Mouse (Mus musculus): ENCODE results near the gene Pcca. TPM values are rescaled to one million over a fixed set of nuclear protein-coding genes. Genes with fewer than 3 reads are reported as not detected.

Pcca gene
- polyA plus RNA-seq, 1 experiment from 2014 or later: 29.7 TPM

DNA sequence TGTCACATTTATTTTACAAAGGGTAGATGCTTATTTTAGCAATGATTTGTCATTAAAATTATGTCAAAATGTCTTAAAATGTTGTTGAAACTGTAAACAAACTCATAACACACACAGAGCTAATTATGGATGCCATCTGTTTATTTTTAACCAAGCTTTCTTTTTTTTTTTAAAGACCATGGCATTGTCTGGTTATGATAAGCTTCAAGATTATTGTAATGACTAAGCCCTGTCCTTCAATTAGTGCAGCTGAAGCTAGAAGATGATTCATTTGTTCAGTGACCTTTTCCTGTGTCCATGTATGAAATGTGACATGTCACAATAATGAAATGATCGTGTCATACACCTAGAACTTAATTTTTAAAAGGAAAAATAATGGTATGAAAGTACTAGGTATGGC lies 149.5 kb downstream of the Pcca start:
- H3K27me3 ChIP-seq: no peaks in the 10 kb centered on the region
- no peak overlapping the region for H3K4me3 ChIP-seq
- H3K4me1 ChIP-seq (replicated peaks): peaks cover 19% of the 10 kb centered on the region
- 81% methylated on average over 1 of the region's 1 CpGs for WGBS
- no peak overlapping the region for H3K4me2 ChIP-seq
- H3K9ac ChIP-seq: no peak overlapping the region
- H3K27ac ChIP-seq: no peak overlapping the region
- no peaks in the 10 kb centered on the region for H3K36me3 ChIP-seq
- no peak for ATAC-seq (ENCODE audit: low FRiP score)
- H3K9me3 ChIP-seq: no peaks in the 10 kb centered on the region

- peaks cover 19% of the 10 kb centered on the region for H3K4me1 ChIP-seq (replicated peaks)
- peak overlapping the region; percentile 36; the same call in 1 of the 2 replicates for H3K27ac ChIP-seq
- H3K4me3 ChIP-seq: no peak overlapping the region
- no peaks in the 10 kb centered on the region for H3K9me3 ChIP-seq
- WGBS: 66% methylated on average over 4 of the region's 4 CpGs
- H3K9ac ChIP-seq: no peak overlapping the region
- H3K27me3 ChIP-seq: no peaks in the 10 kb centered on the region
- H3K4me2 ChIP-seq: no peak overlapping the region
- no peaks in the 10 kb centered on the region for H3K36me3 ChIP-seq
- peak; percentile 61 for ATAC-seq (ENCODE audit: low FRiP score)
Measured at GRCm38 (mm10) chr14:122684250-122684649, 150.1 kb downstream of the Pcca start.

DNA sequence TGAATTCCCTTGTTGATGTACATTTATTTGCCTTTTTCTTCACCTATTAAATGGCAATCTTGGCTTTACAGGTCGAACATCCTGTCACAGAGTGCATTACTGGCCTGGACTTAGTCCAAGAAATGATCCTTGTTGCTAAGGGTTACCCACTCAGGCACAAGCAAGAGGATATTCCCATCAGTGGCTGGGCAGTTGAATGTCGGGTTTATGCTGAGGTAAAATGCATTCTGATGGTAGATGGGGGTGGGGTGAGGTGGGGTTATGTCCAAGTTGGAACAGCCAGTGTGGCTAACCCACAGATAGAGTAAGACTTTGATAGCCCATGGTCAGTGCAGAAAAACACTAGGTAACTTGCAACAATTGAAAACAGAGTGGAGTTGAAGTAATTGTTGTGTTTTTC lies 150.7 kb downstream of the Pcca start:
- ATAC-seq (ENCODE audit: low FRiP score): peak; percentile 72; the same call in 1 of the 2 replicates
- Histone ChIP-seq H3K9ac (no peak overlapping the region), H3K9me3 (no peaks in the 10 kb centered on the region), H3K27me3 (no peaks in the 10 kb centered on the region), H3K36me3 (no peaks in the 10 kb centered on the region), H3K4me1 (replicated peaks) (peaks cover 22% of the 10 kb centered on the region), H3K4me2 (no peak overlapping the region), H3K4me3 (no peak overlapping the region), H3K27ac (no peak overlapping the region; the same call in 1 of the 2 replicates)
- 45% methylated on average over 2 of the region's 2 CpGs for WGBS

DNA sequence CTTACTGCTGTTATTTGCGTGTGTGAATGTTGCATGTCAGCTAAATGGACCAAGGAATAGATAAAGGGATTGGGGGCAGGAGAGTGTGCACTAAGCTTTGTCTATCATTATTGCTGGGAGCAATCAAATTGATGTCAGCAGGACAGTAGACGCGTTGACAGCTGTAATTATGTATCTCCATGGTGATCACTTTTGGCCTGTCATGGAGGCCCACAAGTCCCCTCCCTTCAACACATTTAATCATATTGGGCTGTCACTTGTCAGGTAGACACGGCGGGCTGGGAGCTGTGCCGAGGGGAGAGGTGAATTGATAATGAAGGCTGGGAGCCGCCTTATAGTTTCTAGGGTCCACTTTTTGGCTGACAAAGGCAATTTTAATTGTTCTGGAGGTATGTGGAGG lies 153.3 kb downstream of the Pcca start:
- no peaks in the 10 kb centered on the region for H3K27me3 ChIP-seq
- H3K4me1 ChIP-seq (replicated peaks): peaks cover 22% of the 10 kb centered on the region
- 51% methylated on average over 7 of the region's 7 CpGs for WGBS
- no peak overlapping the region for H3K4me3 ChIP-seq
- H3K4me2 ChIP-seq: no peak overlapping the region
- no peak for ATAC-seq (ENCODE audit: low FRiP score)
- H3K9ac ChIP-seq: no peak overlapping the region
- no peaks in the 10 kb centered on the region for H3K36me3 ChIP-seq
- H3K9me3 ChIP-seq: no peaks in the 10 kb centered on the region
- H3K27ac ChIP-seq: no peak overlapping the region

DNA sequence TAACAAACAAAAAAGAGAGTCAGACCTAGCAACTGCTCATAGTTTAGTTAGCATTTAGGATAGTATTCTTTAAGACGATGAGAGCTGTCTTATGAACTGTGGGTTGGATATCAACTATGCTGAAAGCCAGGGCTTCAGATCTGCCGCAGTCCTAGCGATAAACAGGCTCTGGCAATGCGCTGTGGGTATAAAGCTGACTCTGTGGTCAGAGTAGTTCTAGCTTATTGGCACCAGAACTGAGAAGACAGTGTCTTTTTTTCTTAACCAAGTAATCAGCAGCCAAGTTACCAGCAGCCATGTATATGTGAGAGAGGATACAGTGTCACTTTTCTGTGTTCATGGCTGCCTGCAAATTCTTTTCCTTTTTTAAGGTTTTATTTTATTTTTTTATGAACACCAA lies 154.3 kb downstream of the Pcca start:
- no peak overlapping the region for H3K4me3 ChIP-seq
- no peak overlapping the region for H3K4me2 ChIP-seq
- H3K36me3 ChIP-seq: peaks cover 4% of the 10 kb centered on the region; the same call in 1 of the 2 replicates
- peaks cover 22% of the 10 kb centered on the region for H3K4me1 ChIP-seq (replicated peaks)
- no peak overlapping the region for H3K9ac ChIP-seq
- H3K27ac ChIP-seq: no peak overlapping the region
- no peak for ATAC-seq (ENCODE audit: low FRiP score)
- no peaks in the 10 kb centered on the region for H3K27me3 ChIP-seq
- 90% methylated on average over 4 of the region's 4 CpGs for WGBS
- H3K9me3 ChIP-seq: no peaks in the 10 kb centered on the region

- no peak overlapping the region for H3K4me2 ChIP-seq
- no peak for ATAC-seq (ENCODE audit: low FRiP score)
- H3K27me3 ChIP-seq: no peaks in the 10 kb centered on the region
- H3K4me3 ChIP-seq: no peak overlapping the region
- H3K4me1 ChIP-seq (replicated peaks): peaks cover 19% of the 10 kb centered on the region
- peaks cover 4% of the 10 kb centered on the region; the same call in 1 of the 2 replicates for H3K36me3 ChIP-seq
- H3K9ac ChIP-seq: no peak overlapping the region
- H3K9me3 ChIP-seq: no peaks in the 10 kb centered on the region
- H3K27ac ChIP-seq: no peak overlapping the region
- 64% methylated on average over 17 of the region's 17 CpGs for WGBS
Measured at GRCm38 (mm10) chr14:122689136-122689815, 155.2 kb downstream of the Pcca start.

- ATAC-seq (ENCODE audit: low FRiP score): no peak
- H3K4me1 ChIP-seq (replicated peaks): peaks cover 11% of the 10 kb centered on the region; the same call in 1 of the 2 replicates
- H3K4me3 ChIP-seq: no peak overlapping the region
- peaks cover 4% of the 10 kb centered on the region; the same call in 1 of the 2 replicates for H3K36me3 ChIP-seq
- WGBS: 94% methylated on average over 1 of the region's 1 CpGs
- H3K27ac ChIP-seq: no peak overlapping the region
- no peaks in the 10 kb centered on the region for H3K27me3 ChIP-seq
- H3K9ac ChIP-seq: no peak overlapping the region
- H3K9me3 ChIP-seq: no peaks in the 10 kb centered on the region
- H3K4me2 ChIP-seq: no peak overlapping the region
Measured at GRCm38 (mm10) chr14:122691555-122691954, 157.4 kb downstream of the Pcca start.

- WGBS: 78% methylated on average over 1 of the region's 1 CpGs
- Histone ChIP-seq H3K27me3 (no peaks in the 10 kb centered on the region), H3K4me2 (no peak overlapping the region), H3K36me3 (peaks cover 3% of the 10 kb centered on the region; the same call in 1 of the 2 replicates), H3K27ac (no peak overlapping the region), H3K9me3 (no peaks in the 10 kb centered on the region), H3K4me1 (replicated peaks) (no peaks in the 10 kb centered on the region), H3K4me3 (no peak overlapping the region), H3K9ac (no peak overlapping the region)
- ATAC-seq (ENCODE audit: low FRiP score): no peak
Measured at GRCm38 (mm10) chr14:122700333-122700732, 166.2 kb downstream of the Pcca start.

- Histone ChIP-seq H3K27me3 (no peaks in the 10 kb centered on the region), H3K9ac (no peak overlapping the region), H3K4me3 (no peak overlapping the region), H3K36me3 (no peaks in the 10 kb centered on the region), H3K27ac (no peak overlapping the region), H3K4me1 (replicated peaks) (no peaks in the 10 kb centered on the region), H3K4me2 (no peak overlapping the region), H3K9me3 (no peaks in the 10 kb centered on the region)
- WGBS: 96% methylated on average over 5 of the region's 5 CpGs
- no peak for ATAC-seq (ENCODE audit: low FRiP score)
Measured at GRCm38 (mm10) chr14:122713793-122714192, 179.7 kb downstream of the Pcca start.

DNA sequence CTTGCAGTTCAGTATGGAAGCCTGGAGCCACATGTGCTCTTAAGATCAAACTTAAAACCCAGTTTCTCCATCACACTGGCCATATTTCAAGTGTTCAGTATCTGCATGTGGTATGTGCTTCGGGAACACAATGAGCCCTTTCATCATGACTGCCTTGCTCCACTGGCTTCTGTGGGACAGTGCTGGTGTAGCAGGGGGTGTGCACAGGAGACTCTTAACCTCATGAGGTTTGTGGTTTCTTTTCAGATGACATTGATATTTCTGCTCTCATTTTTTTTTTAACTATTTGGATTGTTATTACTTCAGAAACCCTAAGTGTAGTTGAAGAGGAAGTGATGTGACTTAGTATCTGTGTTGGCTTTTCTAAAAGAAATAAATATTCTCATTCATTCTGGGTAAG lies 180.8 kb downstream of the Pcca start:
- H3K9me3 ChIP-seq: no peaks in the 10 kb centered on the region
- H3K27me3 ChIP-seq: no peaks in the 10 kb centered on the region
- H3K9ac ChIP-seq: no peak overlapping the region
- H3K4me1 ChIP-seq (replicated peaks): peaks cover 2% of the 10 kb centered on the region; the same call in 1 of the 2 replicates
- no peaks in the 10 kb centered on the region for H3K36me3 ChIP-seq
- H3K27ac ChIP-seq: no peak overlapping the region
- no peak overlapping the region for H3K4me3 ChIP-seq
- 68% methylated on average over 1 of the region's 1 CpGs for WGBS
- ATAC-seq (ENCODE audit: low FRiP score): no peak
- H3K4me2 ChIP-seq: no peak overlapping the region

- Histone ChIP-seq H3K27ac (no peak overlapping the region), H3K4me3 (no peak overlapping the region), H3K4me2 (no peak overlapping the region), H3K27me3 (no peaks in the 10 kb centered on the region), H3K9ac (no peak overlapping the region), H3K36me3 (no peaks in the 10 kb centered on the region), H3K9me3 (no peaks in the 10 kb centered on the region), H3K4me1 (replicated peaks) (peaks cover 12% of the 10 kb centered on the region)
- ATAC-seq (ENCODE audit: low FRiP score): no peak
Measured at GRCm38 (mm10) chr14:122716057-122716456, 181.9 kb downstream of the Pcca start.

- no peak for ATAC-seq (ENCODE audit: low FRiP score)
- H3K36me3 ChIP-seq: no peaks in the 10 kb centered on the region
- 85% methylated on average over 8 of the region's 8 CpGs for WGBS
- no peak overlapping the region for H3K9ac ChIP-seq
- peak overlapping the region; percentile 35; the same call in 1 of the 2 replicates for H3K27ac ChIP-seq
- H3K4me2 ChIP-seq: no peak overlapping the region
- no peaks in the 10 kb centered on the region for H3K9me3 ChIP-seq
- no peak overlapping the region for H3K4me3 ChIP-seq
- peaks cover 18% of the 10 kb centered on the region for H3K4me1 ChIP-seq (replicated peaks)
- no peaks in the 10 kb centered on the region for H3K27me3 ChIP-seq
Measured at GRCm38 (mm10) chr14:122719496-122720080, 185.5 kb downstream of the Pcca start.

- Histone ChIP-seq H3K27ac (peak overlapping the region; percentile 69; the same call in 1 of the 2 replicates), H3K9ac (no peak overlapping the region)
- peak; percentile 84 for ATAC-seq (ENCODE audit: low FRiP score)
Measured at GRCm38 (mm10) chr14:122720989-122721388, 186.9 kb downstream of the Pcca start.

More at GRCm38 (mm10) chr14:122720989-122721388, 186.9 kb downstream of the Pcca start:
- Histone ChIP-seq H3K4me3 (no peak overlapping the region), H3K4me2 (no peak overlapping the region), H3K27me3 (no peaks in the 10 kb centered on the region), H3K4me1 (replicated peaks) (peaks cover 18% of the 10 kb centered on the region), H3K36me3 (no peaks in the 10 kb centered on the region), H3K9me3 (no peaks in the 10 kb centered on the region)
- WGBS: 11% methylated on average over 3 of the region's 3 CpGs
